Mouse (Mus musculus): Measurements from ENCODE around the gene Fbxo6. TPM values are rescaled to one million over a fixed set of nuclear protein-coding genes. Genes with fewer than 3 reads are reported as not detected.

Gene Fbxo6
- polyA plus RNA-seq, 1 experiment from 2014 or later = 14.2 TPM

DNA sequence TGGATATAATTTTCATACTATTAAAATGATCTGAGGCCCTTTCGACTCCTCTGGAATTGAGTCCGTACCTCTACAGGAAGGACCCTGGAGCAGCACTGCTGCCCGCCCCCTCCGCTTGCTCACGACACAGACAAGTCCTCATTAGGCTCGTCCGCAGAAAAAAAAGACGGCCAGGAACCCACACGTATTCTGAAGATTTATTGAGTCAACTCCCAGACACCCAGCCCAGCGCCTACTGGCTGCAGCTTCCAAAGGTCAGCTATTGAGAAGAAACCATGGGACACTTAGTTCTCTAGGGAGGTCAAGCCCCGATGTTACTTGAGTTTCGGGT lies 12.2 kb downstream of the Fbxo6 start:
- ATAC-seq = peak; percentile 13
- peaks cover 10% of the 10 kb centered on the region; the same call in 1 of the 2 replicates for H3K27me3 ChIP-seq
- WGBS = under 1% methylated on average over 12 of the region's 12 CpGs
- H3K27ac ChIP-seq = peak overlapping the region; percentile 94
- peak overlapping the region; percentile 89 for H3K4me2 ChIP-seq
- H3K9me3 ChIP-seq (replicated peaks) = no peaks in the 10 kb centered on the region
- peaks cover 16% of the 10 kb centered on the region for H3K4me1 ChIP-seq
- peak overlapping the region; percentile 77 for H3K9ac ChIP-seq
- peaks cover 13% of the 10 kb centered on the region for H3K36me3 ChIP-seq (ENCODE audit: poor library complexity, severe bottlenecking)
- peak overlapping the region; percentile 55 for H3K4me3 ChIP-seq

DNA sequence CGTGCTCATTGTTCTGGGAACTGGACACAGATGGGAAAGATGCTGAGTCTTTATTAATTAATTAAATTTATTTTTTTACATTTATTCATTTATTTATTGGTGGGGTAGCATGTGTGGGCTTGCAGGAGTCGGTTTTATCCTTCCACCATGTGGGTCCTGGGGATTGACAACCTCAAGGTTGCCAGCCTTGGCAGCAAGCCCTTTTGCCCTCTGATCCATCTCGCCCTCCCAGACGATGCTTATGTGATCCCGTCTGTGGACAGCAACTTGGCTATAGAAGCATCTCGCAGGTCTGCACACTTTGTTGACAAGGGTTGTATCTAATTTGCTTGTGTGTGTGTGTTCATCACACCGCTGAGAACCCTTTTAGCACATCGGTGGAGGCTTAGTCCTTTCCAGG lies 14.4 kb downstream of the Fbxo6 start:
- no peaks in the 10 kb centered on the region for H3K9me3 ChIP-seq (replicated peaks)
- H3K27ac ChIP-seq = no peak overlapping the region
- peaks cover 15% of the 10 kb centered on the region for H3K4me1 ChIP-seq
- no peak for ATAC-seq
- no peak overlapping the region for H3K4me2 ChIP-seq
- no peak overlapping the region for H3K4me3 ChIP-seq
- H3K9ac ChIP-seq = no peak overlapping the region
- 0 out of 2 replicates have a peak, but pooled peaks cover 3% of the 10 kb centered on the region for H3K36me3 ChIP-seq (ENCODE audit: poor library complexity, severe bottlenecking)
- peaks cover 10% of the 10 kb centered on the region; the same call in 1 of the 2 replicates for H3K27me3 ChIP-seq
- WGBS = 61% methylated on average over 8 of the region's 8 CpGs

DNA sequence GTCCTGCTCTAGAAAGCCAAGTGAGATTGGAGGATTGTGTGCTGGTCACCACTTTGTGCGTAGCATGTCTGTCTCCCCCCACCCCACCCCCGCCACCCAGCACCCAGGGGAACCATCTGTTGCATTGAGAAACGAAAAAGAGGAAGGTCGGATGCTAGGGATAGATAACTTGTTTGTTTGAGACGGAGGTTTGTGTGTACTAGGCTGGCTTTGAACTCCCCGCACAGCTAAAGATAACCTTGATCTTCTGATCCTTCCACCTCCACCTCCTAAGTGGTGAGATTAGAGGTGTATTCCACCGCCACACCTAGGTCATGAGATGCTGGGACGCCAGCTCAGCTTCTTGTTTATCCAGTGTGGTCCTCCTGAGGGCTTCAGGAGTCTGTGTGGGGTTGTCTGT lies 17.0 kb downstream of the Fbxo6 start:
- 89% methylated on average over 8 of the region's 8 CpGs for WGBS

DNA sequence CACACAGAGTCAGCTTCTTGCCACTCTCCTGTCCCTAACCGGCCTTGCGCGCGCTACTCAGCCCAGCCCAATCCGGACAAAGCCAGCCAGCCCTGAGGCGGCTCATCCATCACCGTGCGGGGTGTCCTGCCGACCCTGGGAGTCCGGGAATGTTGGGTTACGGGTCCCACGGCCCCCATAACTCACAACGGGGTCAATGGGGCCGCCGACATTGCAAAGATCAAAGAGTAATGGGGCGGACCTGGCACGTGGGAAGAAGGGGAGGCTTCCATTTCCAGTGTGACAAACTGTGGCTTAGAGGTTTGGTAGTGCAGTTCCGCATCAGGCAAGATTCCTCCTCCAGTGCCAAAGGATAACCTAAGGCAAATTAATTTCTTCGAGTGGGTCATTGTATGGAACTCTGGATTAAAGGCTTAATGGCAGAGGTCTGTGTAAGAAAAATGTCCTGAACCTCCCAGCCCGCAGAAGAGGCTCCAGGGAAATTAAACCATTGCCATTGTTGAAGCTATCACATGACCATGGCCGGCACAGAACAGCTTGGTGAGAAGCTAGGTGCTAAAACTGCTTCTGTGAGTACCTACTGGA lies 20.4 kb downstream of the Fbxo6 start:
- Histone ChIP-seq H3K9me3 (replicated peaks) (no peaks in the 10 kb centered on the region), H3K4me3 (peak overlapping the region; percentile 74), H3K27ac (peak overlapping the region; percentile 97), H3K9ac (peak overlapping the region; percentile 98), H3K27me3 (peaks cover 4% of the 10 kb centered on the region; the same call in 1 of the 2 replicates), H3K4me2 (peak overlapping the region; percentile 79), H3K36me3 (ENCODE audit: poor library complexity, severe bottlenecking) (0 out of 2 replicates have a peak, but pooled peaks cover 3% of the 10 kb centered on the region), H3K4me1 (peaks cover 48% of the 10 kb centered on the region)
- WGBS = under 1% methylated on average over 21 of the region's 21 CpGs
- ATAC-seq = peak; percentile 46

More for the DNA sequence above, 17.0 kb downstream of the Fbxo6 start:
- no peak overlapping the region for H3K27ac ChIP-seq
- H3K4me3 ChIP-seq = no peak overlapping the region
- no peaks in the 10 kb centered on the region for H3K9me3 ChIP-seq (replicated peaks)
- no peak overlapping the region for H3K4me2 ChIP-seq
- H3K36me3 ChIP-seq (ENCODE audit: poor library complexity, severe bottlenecking) = 0 out of 2 replicates have a peak, but pooled peaks cover 3% of the 10 kb centered on the region
- no peak for ATAC-seq
- H3K9ac ChIP-seq = no peak overlapping the region
- H3K4me1 ChIP-seq = peaks cover 22% of the 10 kb centered on the region
- H3K27me3 ChIP-seq = peaks cover 10% of the 10 kb centered on the region; the same call in 1 of the 2 replicates

DNA sequence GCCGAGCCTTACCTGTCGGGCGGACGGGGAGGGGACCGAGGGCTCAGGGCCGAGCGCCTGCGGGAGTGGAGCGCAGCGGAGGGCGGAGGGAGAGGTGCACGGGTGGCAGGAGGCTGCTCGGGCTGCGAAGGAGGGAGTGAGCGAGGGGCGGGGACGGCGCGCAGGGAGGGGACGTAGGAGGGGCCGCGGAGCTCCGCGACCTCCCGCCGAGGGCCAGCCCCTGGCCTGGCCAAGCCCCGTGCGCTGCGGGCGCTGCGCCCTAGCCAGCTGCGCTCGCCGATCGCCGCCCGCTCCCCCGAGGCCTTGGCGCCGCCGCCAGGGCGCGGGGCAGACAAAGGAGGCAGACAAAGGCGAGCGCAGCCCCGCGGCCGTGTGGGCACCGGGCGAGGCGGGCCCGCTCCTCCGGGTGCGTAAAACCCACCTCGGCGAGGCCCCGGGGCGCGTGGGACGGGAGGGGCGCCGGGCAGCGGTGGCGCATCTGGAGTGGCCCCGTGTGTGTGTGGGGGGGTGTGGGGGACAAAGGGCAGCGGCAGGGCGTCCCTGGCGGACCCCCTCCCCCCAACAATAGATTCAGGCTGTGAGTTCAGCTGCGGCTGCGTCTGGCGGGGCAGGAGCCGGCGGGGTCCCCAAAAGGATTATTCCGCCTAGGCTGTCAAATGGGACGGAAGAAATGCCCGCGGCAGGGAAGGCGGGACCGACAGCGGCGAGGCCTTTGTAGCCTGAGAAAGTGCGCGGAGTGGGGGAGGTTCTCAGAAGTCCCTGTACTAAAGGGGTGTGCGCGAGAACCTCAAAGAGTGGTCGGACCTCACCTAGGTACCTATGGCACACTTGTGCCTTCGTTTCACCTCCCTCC lies 21.2 kb downstream of the Fbxo6 start, which contains the start of gene Draxin:
Draxin (minus strand) TSS at position 138 of the 853 bp plus-strand sequence.
- H3K4me1 ChIP-seq = peaks cover 55% of the 10 kb centered on the region

DNA sequence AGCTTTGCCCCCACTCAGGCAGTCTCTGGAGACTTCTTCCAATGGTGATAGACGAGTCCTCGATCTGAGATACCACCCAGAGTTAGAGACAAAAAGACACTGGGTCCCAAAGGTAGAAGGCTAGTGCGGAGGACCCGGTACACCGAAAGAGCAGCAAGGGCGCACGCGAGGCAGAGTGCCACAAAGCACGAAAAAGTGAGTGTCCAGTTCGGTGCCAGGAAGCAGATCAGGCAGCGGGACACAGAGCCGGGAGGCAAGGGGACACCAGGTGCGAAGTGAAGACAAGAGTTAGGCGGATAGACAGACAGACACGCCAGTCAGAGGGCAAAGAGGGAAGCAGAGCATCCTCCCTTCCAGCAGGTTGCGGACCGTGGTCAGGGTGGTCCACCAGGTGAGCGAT lies 21.8 kb downstream of the Fbxo6 start, which contains the start of gene Mad2l2:
Mad2l2 (plus strand) TSS at position 252 of the 400 bp plus-strand sequence.
- peak within 1 kb of the TSS; percentile 98 for H3K9ac ChIP-seq
- H3K4me1 ChIP-seq = peaks cover 61% of the 10 kb centered on the region
- ATAC-seq = no peak; the same call in 1 of the 2 replicates
- H3K4me3 ChIP-seq = peak within 1 kb of the TSS; percentile 74
- peak within 1 kb of the TSS; percentile 97 for H3K27ac ChIP-seq
- 0 out of 2 replicates have a peak, but pooled peaks cover 3% of the 10 kb centered on the region for H3K36me3 ChIP-seq (ENCODE audit: poor library complexity, severe bottlenecking)
- H3K9me3 ChIP-seq (replicated peaks) = no peaks in the 10 kb centered on the region
- peak within 1 kb of the TSS; percentile 79 for H3K4me2 ChIP-seq
- under 1% methylated on average over 18 of the region's 18 CpGs for WGBS
- H3K27me3 ChIP-seq = peaks cover 4% of the 10 kb centered on the region; the same call in 1 of the 2 replicates

More for the DNA sequence above, 21.2 kb downstream of the Fbxo6 start, which contains the start of gene Draxin:
- Histone ChIP-seq H3K9ac (peak within 1 kb of the TSS; percentile 98), H3K9me3 (replicated peaks) (no peaks in the 10 kb centered on the region), H3K4me3 (peak within 1 kb of the TSS; percentile 74), H3K4me2 (peak within 1 kb of the TSS; percentile 79), H3K27me3 (peaks cover 4% of the 10 kb centered on the region; the same call in 1 of the 2 replicates), H3K27ac (peak within 1 kb of the TSS; percentile 97), H3K36me3 (ENCODE audit: poor library complexity, severe bottlenecking) (0 out of 2 replicates have a peak, but pooled peaks cover 3% of the 10 kb centered on the region)
- WGBS = under 1% methylated on average over 56 of the region's 87 CpGs
- ATAC-seq = peak; percentile 89

DNA sequence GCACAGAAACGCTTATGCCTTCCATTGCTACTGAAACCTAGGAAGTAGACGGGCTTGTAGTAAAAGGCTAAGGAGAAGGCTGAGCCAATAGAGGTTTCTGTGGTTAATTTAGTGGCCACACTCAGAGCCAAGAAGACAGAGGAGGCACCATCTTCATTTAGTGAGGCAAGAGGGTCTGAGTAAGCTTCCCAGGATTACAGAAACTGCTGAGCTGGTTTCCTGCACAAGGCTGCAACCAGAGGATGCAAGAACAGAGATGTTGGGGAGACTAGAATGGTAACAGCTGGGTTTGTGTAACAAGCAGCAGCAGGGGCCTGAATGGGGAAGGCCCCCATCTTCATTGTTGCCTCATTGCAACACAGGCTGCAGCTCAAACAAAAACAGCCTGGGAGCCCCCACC lies 23.3 kb downstream of the Fbxo6 start:
- peak overlapping the region; percentile 98 for H3K9ac ChIP-seq
- peak overlapping the region; percentile 74 for H3K4me3 ChIP-seq
- H3K27ac ChIP-seq = peak overlapping the region; percentile 97
- H3K36me3 ChIP-seq (ENCODE audit: poor library complexity, severe bottlenecking) = 0 out of 2 replicates have a peak, but pooled peaks cover 2% of the 10 kb centered on the region
- H3K9me3 ChIP-seq (replicated peaks) = no peaks in the 10 kb centered on the region
- peaks cover 76% of the 10 kb centered on the region for H3K4me1 ChIP-seq
- H3K27me3 ChIP-seq = peaks cover 4% of the 10 kb centered on the region; the same call in 1 of the 2 replicates
- no peak for ATAC-seq
- WGBS = 67% methylated on average over 2 of the region's 2 CpGs
- peak overlapping the region; percentile 79 for H3K4me2 ChIP-seq

DNA sequence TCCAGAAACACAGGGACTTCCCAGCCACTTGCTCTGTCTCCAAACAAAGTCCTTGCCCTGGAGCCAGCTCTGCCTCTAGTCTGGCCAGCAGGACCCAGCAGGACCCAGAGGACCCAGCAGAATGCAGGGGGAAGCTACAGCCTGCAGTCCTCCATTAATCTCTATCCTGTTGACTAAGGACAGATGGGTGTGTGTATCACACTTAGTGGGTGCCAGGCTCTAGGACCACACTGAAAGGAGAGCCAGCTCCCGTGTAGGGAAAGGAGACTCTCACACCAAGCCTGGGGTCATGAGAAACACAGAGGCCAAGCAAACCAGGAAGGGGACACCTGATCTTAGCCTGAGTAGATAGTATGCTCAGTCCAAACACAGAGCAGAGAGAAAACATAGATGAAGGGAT lies 23.7 kb downstream of the Fbxo6 start:
- Histone ChIP-seq H3K4me3 (peak overlapping the region; percentile 74), H3K9ac (peak overlapping the region; percentile 98; the same call in 1 of the 2 replicates), H3K27ac (peak overlapping the region; percentile 97), H3K27me3 (peaks cover 4% of the 10 kb centered on the region; the same call in 1 of the 2 replicates), H3K4me2 (peak overlapping the region; percentile 79), H3K9me3 (replicated peaks) (no peaks in the 10 kb centered on the region), H3K4me1 (peaks cover 80% of the 10 kb centered on the region), H3K36me3 (ENCODE audit: poor library complexity, severe bottlenecking) (no peaks in the 10 kb centered on the region)
- 69% methylated on average over 1 of the region's 1 CpGs for WGBS
- ATAC-seq = no peak

DNA sequence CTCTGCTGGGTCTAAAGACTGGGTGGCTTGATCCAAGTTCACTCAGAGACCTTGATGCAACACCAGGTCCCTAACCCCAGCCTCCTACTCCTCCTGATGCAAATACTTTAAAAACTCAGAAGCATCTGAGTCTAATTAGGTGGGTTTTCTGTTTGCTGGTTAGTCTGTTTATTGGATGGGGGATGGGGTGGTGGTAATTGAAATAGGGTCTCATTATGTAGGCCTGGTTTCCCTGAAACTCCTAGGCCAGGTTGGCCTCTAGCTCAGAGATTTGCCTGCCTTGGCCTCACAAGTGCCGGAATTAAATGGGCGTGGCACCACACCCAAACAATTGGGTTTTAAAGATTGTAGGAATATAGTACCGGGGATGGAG lies 29.3 kb downstream of the Fbxo6 start:
- Histone ChIP-seq H3K4me3 (no peak overlapping the region), H3K36me3 (ENCODE audit: poor library complexity, severe bottlenecking) (no peaks in the 10 kb centered on the region; the same call in 1 of the 2 replicates), H3K27me3 (no peaks in the 10 kb centered on the region), H3K27ac (peak overlapping the region; percentile 91), H3K4me1 (peaks cover 75% of the 10 kb centered on the region), H3K4me2 (peak overlapping the region; percentile 34; the same call in 1 of the 2 replicates), H3K9me3 (replicated peaks) (no peaks in the 10 kb centered on the region), H3K9ac (no peak overlapping the region)
- ATAC-seq = no peak
- WGBS = 57% methylated on average over 3 of the region's 3 CpGs

DNA sequence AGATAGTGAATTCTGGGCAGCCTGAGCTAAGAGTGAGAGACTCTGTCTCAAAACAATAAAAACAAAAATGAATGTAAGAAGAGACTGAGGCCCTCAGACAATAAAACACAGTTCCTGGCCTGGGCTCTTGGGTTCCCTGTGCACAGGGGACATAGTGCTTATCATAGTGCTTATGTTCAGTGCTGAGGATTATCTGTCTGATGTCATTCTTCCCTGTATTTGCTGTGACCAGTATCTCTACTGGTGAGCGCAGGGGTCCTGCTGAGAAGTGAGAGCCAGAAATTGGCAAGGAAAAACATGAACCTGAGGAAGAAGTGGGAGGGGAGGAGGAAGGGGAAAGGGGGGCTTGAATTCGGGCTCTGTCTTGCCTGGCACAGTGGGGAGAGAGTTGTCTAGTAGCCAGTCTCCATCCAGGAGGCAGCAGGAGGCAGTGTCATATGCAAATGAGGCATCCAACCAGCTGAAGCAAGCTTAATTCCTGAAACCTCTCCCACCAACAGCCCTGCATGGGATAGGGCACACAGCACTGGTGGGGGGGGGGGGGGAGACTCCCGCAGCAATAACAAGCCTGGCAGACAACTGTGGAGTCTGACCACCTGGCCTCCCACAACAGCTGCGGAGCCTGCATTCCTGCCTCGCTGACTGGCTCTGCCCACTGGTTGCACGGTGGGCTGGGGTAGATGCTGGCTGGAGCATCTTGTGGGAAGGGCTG lies 29.8 kb downstream of the Fbxo6 start:
- 5% methylated on average over 6 of the region's 6 CpGs for WGBS
- peaks cover 69% of the 10 kb centered on the region for H3K4me1 ChIP-seq

DNA sequence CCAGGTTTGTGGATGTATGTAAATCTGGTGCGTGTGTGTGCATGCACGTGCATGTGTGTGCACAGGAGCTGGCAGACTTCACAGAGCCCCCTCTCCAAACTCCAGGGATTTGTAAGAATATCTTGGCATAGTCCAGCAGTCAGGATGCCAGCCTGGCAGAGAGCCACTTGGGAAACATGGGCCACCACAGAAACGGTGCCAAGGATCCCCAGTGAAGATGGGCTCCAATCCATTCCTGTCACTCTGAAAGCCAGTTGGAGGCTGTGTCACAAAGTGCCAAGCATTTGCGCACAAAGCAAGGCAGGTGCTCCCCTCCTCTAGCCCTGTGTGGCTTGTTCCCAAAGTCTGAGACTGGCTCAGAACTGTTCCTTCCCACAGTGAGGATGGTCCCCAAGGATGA lies 30.6 kb downstream of the Fbxo6 start:
- Histone ChIP-seq H3K9me3 (replicated peaks) (0 out of 2 replicates have a peak, but pooled peaks cover 3% of the 10 kb centered on the region), H3K27ac (peak overlapping the region; percentile 91), H3K4me1 (peaks cover 61% of the 10 kb centered on the region), H3K27me3 (no peaks in the 10 kb centered on the region), H3K4me3 (no peak overlapping the region), H3K36me3 (ENCODE audit: poor library complexity, severe bottlenecking) (peaks cover 7% of the 10 kb centered on the region; the same call in 1 of the 2 replicates), H3K9ac (no peak overlapping the region; the same call in 1 of the 2 replicates), H3K4me2 (peak overlapping the region; percentile 34)
- ATAC-seq = peak; percentile 64
- WGBS = 56% methylated on average over 4 of the region's 4 CpGs

More for the DNA sequence above, 29.8 kb downstream of the Fbxo6 start:
- no peak overlapping the region for H3K4me3 ChIP-seq
- H3K27me3 ChIP-seq = no peaks in the 10 kb centered on the region
- H3K9me3 ChIP-seq (replicated peaks) = 0 out of 2 replicates have a peak, but pooled peaks cover 3% of the 10 kb centered on the region
- H3K4me2 ChIP-seq = peak overlapping the region; percentile 34
- peak overlapping the region; percentile 91 for H3K27ac ChIP-seq
- peak overlapping the region; percentile 12; the same call in 1 of the 2 replicates for H3K9ac ChIP-seq
- peak; percentile 87 for ATAC-seq
- H3K36me3 ChIP-seq (ENCODE audit: poor library complexity, severe bottlenecking) = peaks cover 4% of the 10 kb centered on the region; the same call in 1 of the 2 replicates
